Mouse (Mus musculus) c-Kit-negative CD71-positive TER-119-positive erythroid progenitor cells, embryonic 14.5 days (primary cell): ENCODE results near the gene Hykk.

Experiments
- DNase-seq: peaks from one replicate; pipeline ENCODE4 v3.0.0-alpha.2; 2013; ENCODE audit warnings: low read depth, low spot score

The Hykk gene

GRCm38 (mm10) chr9:54980674-54981073, 63.6 kb downstream of the Hykk start, which contains the start of gene Chrna5:
TSS of gene Chrna5 (plus strand) at chr9:54980880.
- DNase-seq, result no peak

GRCm38 (mm10) chr9:54981291-54982191, 64.5 kb downstream of the Hykk start:
- DNase-seq, result peak; percentile 5

GRCm38 (mm10) chr9:54982401-54982800, 65.3 kb downstream of the Hykk start:
- DNase-seq, result no peak

GRCm38 (mm10) chr9:54990362-54990761, 73.3 kb downstream of the Hykk start:
- DNase-seq, result no peak

GRCm38 (mm10) chr9:54994381-54994780, 77.3 kb downstream of the Hykk start:
- no peak for DNase-seq

- DNase-seq, result no peak
These were observed 78.6 kb downstream of the Hykk start for GRCm38 (mm10) chr9:54995645-54996044.
